Mouse (Mus musculus): ENCODE results near the gene Kng1. TPM values are rescaled to one million over a fixed set of nuclear protein-coding genes. Genes with fewer than 3 reads are reported as not detected.

The Kng1 gene
- total and polyA plus RNA-seq, 2 experiments from 2014 or later, result not detected

DNA sequence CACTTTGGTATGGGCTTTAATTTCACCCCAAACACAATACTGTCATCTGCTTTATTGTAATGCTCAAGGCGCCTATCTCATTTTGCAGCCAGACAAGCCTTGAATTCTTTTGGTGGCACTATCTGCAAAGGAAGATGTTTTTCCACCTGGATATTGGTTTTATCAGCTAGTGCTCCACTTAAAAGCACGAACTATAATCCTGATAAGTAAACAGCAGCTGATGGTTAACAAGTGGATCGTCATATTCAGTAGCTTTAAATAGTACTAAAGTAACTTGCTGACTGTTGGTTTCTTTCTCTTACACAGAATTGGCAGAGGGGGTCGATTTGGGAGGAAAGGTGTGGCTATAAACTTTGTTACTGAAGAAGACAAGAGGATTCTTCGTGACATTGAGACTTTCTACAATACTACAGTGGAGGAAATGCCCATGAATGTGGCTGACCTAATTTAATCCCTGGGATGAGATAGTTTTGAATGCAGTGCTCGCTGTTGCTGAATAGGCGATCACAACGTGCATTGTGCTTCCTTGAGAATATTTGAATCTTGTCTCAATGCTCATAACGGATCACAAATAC lies 55.3 kb downstream of the Kng1 start:
- Histone ChIP-seq H3K4me2 (ENCODE audit: low read depth) (no peak overlapping the region), H3K4me3 (ENCODE audit: low read depth, low read length) (no peak overlapping the region), H3K36me3 (ENCODE audit: insufficient read depth) (peaks cover 55% of the 10 kb centered on the region), H3K27ac (ENCODE audit: low read depth, low read length) (no peak overlapping the region), H3K9me3 (ENCODE audit: low read length) (no peaks in the 10 kb centered on the region), H3K9ac (no peak overlapping the region), H3K27me3 (ENCODE audit: insufficient read depth, low read length) (no peaks in the 10 kb centered on the region), H3K4me1 (ENCODE audit: insufficient read depth) (peaks cover 11% of the 10 kb centered on the region)
- DNase-seq (no peak), ATAC-seq (no peak)
- 40% methylated on average over 9 of the region's 9 CpGs for WGBS
- no peak for TF ChIP-seq CTCF (IDR thresholded peaks at IDR 0.05; ENCODE audit: low read depth)

DNA sequence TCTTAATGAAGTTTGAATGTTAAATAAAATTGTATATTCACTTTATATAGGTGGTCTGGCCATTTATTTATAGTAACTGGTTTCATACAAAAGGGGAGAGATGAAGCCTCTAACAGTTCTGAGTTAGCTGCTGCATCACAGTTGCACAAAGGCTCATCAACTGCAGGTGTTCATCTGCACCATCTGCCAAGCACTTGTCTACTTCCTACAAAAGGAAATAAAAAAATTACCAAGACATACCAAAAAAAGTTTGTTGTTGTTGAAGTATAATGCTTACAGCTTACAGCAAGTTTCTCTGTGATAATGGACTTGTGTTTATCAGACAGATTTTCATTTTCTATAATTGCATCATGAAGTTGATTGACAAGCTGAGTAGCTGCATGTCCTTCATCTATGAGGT lies 56.2 kb downstream of the Kng1 start:
- H3K36me3 ChIP-seq (ENCODE audit: insufficient read depth), result peaks cover 54% of the 10 kb centered on the region
- no peak overlapping the region for H3K27ac ChIP-seq (ENCODE audit: low read depth, low read length)
- ATAC-seq (no peak), DNase-seq (no peak)
- H3K4me3 ChIP-seq (ENCODE audit: low read depth, low read length), result no peak overlapping the region
- no peak for TF ChIP-seq CTCF (IDR thresholded peaks at IDR 0.05; ENCODE audit: low read depth)
- H3K4me1 ChIP-seq (ENCODE audit: insufficient read depth), result peaks cover 11% of the 10 kb centered on the region
- H3K27me3 ChIP-seq (ENCODE audit: insufficient read depth, low read length), result no peaks in the 10 kb centered on the region
- H3K9me3 ChIP-seq (ENCODE audit: low read length), result no peaks in the 10 kb centered on the region
- H3K9ac ChIP-seq, result no peak overlapping the region
- no peak overlapping the region for H3K4me2 ChIP-seq (ENCODE audit: low read depth)

DNA sequence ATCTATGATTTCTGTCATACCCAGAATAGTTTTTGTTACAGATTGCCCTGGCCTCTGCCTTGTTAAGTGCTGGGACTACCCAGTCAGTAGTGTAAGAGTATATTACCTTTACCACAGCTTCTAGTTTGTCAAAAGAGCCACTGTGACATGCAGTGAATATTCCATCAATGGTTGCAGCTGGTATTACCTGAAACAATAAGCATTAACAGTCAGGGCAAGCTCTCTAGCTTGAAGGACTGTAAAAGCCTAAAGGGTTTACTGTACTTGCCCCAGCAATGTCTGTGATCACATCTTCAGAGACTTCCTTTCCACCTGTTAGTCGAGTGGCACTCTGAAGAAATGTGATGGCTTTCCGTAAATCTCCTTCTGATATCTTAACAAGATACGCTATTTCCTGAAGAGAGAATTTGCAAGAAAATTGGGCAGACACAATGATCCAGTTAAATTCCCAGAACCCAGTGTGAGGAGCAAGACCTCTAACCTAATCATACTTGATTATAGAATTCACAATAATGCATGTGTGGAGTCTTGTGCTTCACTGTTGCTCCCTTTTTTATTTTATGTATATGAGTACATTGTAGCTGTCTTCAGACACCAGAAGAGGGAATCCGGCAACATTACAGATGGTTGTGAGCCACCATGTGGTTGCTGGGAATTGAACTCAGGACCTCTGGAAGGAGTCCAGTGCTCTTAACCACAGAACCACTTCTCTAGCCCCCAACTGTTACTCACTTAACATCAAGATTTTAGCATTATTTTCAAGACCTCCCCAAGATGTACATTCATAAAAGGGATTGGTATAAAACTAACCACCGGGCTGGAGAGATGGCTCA lies 56.9 kb downstream of the Kng1 start:
- Histone ChIP-seq H3K9ac (no peak overlapping the region), H3K4me2 (ENCODE audit: low read depth) (no peak overlapping the region), H3K27me3 (ENCODE audit: insufficient read depth, low read length) (no peaks in the 10 kb centered on the region), H3K9me3 (ENCODE audit: low read length) (no peaks in the 10 kb centered on the region), H3K36me3 (ENCODE audit: insufficient read depth) (peaks cover 51% of the 10 kb centered on the region), H3K27ac (ENCODE audit: low read depth, low read length) (no peak overlapping the region), H3K4me1 (ENCODE audit: insufficient read depth) (peaks cover 6% of the 10 kb centered on the region), H3K4me3 (ENCODE audit: low read depth, low read length) (no peak overlapping the region)
- 64% methylated on average over 5 of the region's 5 CpGs for WGBS
- DNase-seq (peak; percentile 18), ATAC-seq (0 out of 2 replicates have a peak, but pooled peaks have one; percentile 38)
- no peak for TF ChIP-seq CTCF (IDR thresholded peaks at IDR 0.05; ENCODE audit: low read depth)

- Histone ChIP-seq H3K36me3 (ENCODE audit: insufficient read depth) (peaks cover 51% of the 10 kb centered on the region), H3K4me3 (ENCODE audit: low read depth, low read length) (no peak overlapping the region), H3K27me3 (ENCODE audit: insufficient read depth, low read length) (no peaks in the 10 kb centered on the region), H3K9ac (no peak overlapping the region), H3K4me1 (ENCODE audit: insufficient read depth) (no peaks in the 10 kb centered on the region), H3K4me2 (ENCODE audit: low read depth) (no peak overlapping the region), H3K9me3 (ENCODE audit: low read length) (no peaks in the 10 kb centered on the region), H3K27ac (ENCODE audit: low read depth, low read length) (no peak overlapping the region)
- DNase-seq (no peak), ATAC-seq (no peak)
- WGBS, result 82% methylated on average over 3 of the region's 3 CpGs
- TF ChIP-seq CTCF (IDR thresholded peaks at IDR 0.05; ENCODE audit: low read depth), result no peak
These were observed 57.8 kb downstream of the Kng1 start for GRCm38 (mm10) chr16:23115486-23115885.

GRCm38 (mm10) chr16:23117173-23117572 lies 59.5 kb downstream of the Kng1 start:
- Histone ChIP-seq H3K9me3 (ENCODE audit: low read length) (no peaks in the 10 kb centered on the region), H3K27ac (ENCODE audit: low read depth, low read length) (no peak overlapping the region), H3K4me3 (ENCODE audit: low read depth, low read length) (no peak overlapping the region), H3K4me2 (ENCODE audit: low read depth) (no peak overlapping the region), H3K4me1 (ENCODE audit: insufficient read depth) (no peaks in the 10 kb centered on the region), H3K9ac (no peak overlapping the region), H3K36me3 (ENCODE audit: insufficient read depth) (peaks cover 37% of the 10 kb centered on the region), H3K27me3 (ENCODE audit: insufficient read depth, low read length) (no peaks in the 10 kb centered on the region)
- no peak for DNase-seq
- ATAC-seq, result no peak
- no peak for TF ChIP-seq CTCF (IDR thresholded peaks at IDR 0.05; ENCODE audit: low read depth)
- 70% methylated on average over 4 of the region's 4 CpGs for WGBS

DNA sequence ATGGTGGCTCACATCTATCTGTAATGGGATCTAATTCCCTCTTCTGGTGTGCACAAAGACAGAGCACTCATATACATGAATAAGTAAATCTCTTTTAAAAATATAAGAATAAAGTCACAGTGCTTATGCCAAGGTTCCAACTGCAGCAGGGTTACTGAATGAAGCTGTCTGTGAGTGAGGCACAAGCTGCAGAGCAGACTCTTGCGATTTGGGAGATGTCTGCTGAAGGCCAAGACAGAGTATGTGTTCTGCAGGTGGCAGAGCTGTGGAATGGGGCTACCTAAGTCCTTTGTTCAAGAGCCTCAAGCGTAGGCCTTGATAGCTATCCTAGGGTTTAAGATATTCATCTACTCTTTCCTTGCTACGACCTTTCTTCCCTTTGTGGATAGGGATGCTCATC lies 64.8 kb downstream of the Kng1 start:
- 87% methylated on average over 3 of the region's 3 CpGs for WGBS
- TF ChIP-seq CTCF (IDR thresholded peaks at IDR 0.05; ENCODE audit: low read depth), result no peak

GRCm38 (mm10) chr16:23123104-23123503 lies 65.4 kb downstream of the Kng1 start:
- no peak overlapping the region for H3K4me2 ChIP-seq (ENCODE audit: low read depth)
- 97% methylated on average over 4 of the region's 4 CpGs for WGBS
- H3K36me3 ChIP-seq (ENCODE audit: insufficient read depth), result peaks cover 18% of the 10 kb centered on the region; the same call in 1 of the 2 replicates
- H3K9me3 ChIP-seq (ENCODE audit: low read length), result no peaks in the 10 kb centered on the region
- no peaks in the 10 kb centered on the region for H3K4me1 ChIP-seq (ENCODE audit: insufficient read depth)
- no peak overlapping the region for H3K4me3 ChIP-seq (ENCODE audit: low read depth, low read length)
- no peak overlapping the region for H3K9ac ChIP-seq
- no peaks in the 10 kb centered on the region for H3K27me3 ChIP-seq (ENCODE audit: insufficient read depth, low read length)
- TF ChIP-seq CTCF (IDR thresholded peaks at IDR 0.05; ENCODE audit: low read depth), result 0 out of 2 replicates have a peak, but pooled peaks have one; percentile 4
- no peak overlapping the region for H3K27ac ChIP-seq (ENCODE audit: low read depth, low read length)
- DNase-seq, result no peak
- ATAC-seq, result no peak

More for the DNA sequence above, 64.8 kb downstream of the Kng1 start:
- no peaks in the 10 kb centered on the region for H3K27me3 ChIP-seq (ENCODE audit: insufficient read depth, low read length)
- H3K4me1 ChIP-seq (ENCODE audit: insufficient read depth), result no peaks in the 10 kb centered on the region
- ATAC-seq (no peak), DNase-seq (no peak)
- H3K36me3 ChIP-seq (ENCODE audit: insufficient read depth), result peaks cover 18% of the 10 kb centered on the region; the same call in 1 of the 2 replicates
- H3K9ac ChIP-seq, result no peak overlapping the region
- no peaks in the 10 kb centered on the region for H3K9me3 ChIP-seq (ENCODE audit: low read length)
- no peak overlapping the region for H3K4me2 ChIP-seq (ENCODE audit: low read depth)
- no peak overlapping the region for H3K27ac ChIP-seq (ENCODE audit: low read depth, low read length)
- no peak overlapping the region for H3K4me3 ChIP-seq (ENCODE audit: low read depth, low read length)

All from forebrain, postnatal 0 days (tissue).